Mouse (Mus musculus): ENCODE measurements at regions not wholly inside any gene's neighbourhood (a gene's known extent, or its start where the extent isn't known, plus 50 kb on each side); places are given as distances from the start of the nearest gene placed in this dataset.

DNA sequence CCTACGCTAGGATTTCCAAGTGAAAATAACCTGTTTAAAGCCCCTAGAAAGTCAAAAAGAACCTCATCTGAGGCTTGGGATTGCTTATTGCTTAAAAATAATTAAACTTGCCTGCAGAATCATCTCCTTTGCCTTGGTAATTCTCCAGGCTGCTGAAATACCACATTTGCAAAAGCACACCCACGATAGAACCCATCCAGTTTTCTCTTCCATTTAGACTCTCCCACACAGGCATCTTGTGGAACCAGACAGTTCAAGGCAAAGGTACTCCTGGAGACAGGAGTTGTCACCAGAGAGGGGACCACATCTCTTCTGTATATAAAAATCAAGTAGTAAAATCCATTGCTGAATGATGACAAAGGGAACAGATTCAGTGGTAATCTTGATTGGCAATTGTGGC lies 118.8 kb upstream of the Egfl6 start:
- intact Hi-C loops (cut with DNase I), result no loop called here

GRCm38 (mm10) chrX:166694219-166694618 lies 108.7 kb upstream of the Egfl6 start:
- Histone ChIP-seq H3K27ac (no peak overlapping the region), H3K4me3 (no peak overlapping the region)
- intact Hi-C loops (cut with DNase I), result no loop called here
- no peak for DNase-seq
- TF ChIP-seq CTCF (IDR thresholded peaks at IDR 0.05), result no peak

More for the DNA sequence above, 118.8 kb upstream of the Egfl6 start:
- H3K4me3 ChIP-seq, result no peak overlapping the region
- H3K27ac ChIP-seq, result no peak overlapping the region
- no peak for DNase-seq
- TF ChIP-seq CTCF (IDR thresholded peaks at IDR 0.05), result no peak

DNA sequence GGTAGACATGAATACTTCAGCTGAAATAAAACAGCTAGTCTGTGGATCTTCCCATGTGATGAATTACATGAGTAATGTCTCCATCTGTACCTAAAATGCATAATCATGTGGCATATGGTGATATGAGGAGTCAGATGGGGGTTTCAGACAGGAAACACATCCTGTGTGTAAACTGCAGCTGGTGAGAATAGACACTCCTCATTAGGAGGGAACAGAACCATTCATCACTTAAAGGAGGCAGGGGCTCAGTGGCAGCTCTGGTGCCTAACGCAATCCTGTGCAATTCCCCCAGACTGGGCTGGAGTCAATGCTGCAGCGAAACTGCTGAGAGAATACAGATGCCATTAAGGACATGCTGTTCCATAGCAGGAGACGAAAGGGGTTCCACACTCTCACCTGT lies 103.3 kb upstream of the Egfl6 start:
- no peak overlapping the region for H3K27ac ChIP-seq
- no peak for DNase-seq
- intact Hi-C loops (cut with DNase I), result no loop called here
- TF ChIP-seq CTCF (IDR thresholded peaks at IDR 0.05), result no peak
- H3K4me3 ChIP-seq, result no peak overlapping the region

DNA sequence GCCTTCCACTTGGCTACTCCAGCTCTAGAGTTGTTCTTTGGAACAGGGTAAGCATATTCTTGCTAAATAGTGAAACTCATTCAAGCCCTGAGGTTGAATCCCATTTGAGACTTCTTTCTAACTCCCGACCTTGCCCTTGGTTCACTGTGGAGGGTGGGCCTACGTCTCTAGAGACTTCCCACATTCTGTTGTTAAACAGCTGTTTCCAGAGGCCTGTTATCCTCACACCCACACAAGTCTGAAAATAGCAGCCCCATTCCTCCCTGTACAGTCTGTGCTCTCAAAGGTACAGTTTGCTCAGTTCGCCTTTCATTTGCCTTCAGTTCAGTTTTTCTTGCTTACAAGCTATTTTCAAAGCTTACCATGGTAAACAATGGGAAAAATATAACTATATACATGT lies 87.9 kb upstream of the Egfl6 start:
- DNase-seq, result no peak
- Histone ChIP-seq H3K4me3 (no peak overlapping the region), H3K27ac (no peak overlapping the region)
- no peak for TF ChIP-seq CTCF (IDR thresholded peaks at IDR 0.05)
- intact Hi-C loops (cut with DNase I), result no loop called here

DNA sequence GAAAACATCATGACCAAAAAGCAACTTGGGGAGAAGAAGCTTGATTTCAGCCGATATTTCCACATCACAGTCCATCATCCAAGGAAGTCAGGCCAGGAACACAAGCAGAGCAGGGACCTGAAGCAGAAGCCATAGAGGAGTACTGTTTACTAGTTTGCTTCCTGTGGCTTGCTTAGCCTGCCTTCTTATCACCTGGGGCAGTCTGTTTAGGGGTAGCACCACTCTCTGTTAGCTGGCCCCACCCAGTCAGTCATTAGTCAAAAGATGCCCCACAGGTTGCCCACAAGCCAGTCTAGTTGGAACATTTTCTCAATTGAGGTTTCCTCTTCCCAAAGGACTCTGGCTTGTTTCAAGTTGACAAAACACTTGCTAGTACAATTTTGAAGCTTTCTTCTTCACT lies 87.1 kb upstream of the Egfl6 start:
- Histone ChIP-seq H3K27ac (no peak overlapping the region), H3K4me3 (no peak overlapping the region)
- intact Hi-C loops (cut with DNase I), result no loop called here
- DNase-seq, result no peak
- no peak for TF ChIP-seq CTCF (IDR thresholded peaks at IDR 0.05)

DNA sequence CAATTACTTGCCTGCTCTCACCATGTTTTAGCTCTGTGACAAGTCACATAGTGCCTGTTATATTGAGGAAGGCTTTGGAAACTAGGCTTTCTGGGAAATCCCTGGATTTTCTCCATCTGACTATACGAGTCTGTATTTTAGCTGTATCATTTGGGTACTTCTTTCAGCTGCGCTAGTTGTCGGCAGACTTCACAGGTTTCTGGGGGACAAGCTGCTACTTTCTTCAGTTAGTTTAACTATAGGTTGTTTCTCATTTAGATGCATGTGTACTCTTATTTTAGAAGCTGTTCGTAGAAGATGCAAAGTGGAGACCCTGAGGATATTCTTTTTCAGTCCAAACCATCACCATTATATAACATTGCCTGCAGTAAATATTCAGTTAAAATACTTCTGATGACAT lies 86.3 kb upstream of the Egfl6 start:
- no peak overlapping the region for H3K27ac ChIP-seq
- no peak overlapping the region for H3K4me3 ChIP-seq
- no peak for DNase-seq
- TF ChIP-seq CTCF (IDR thresholded peaks at IDR 0.05), result no peak
- intact Hi-C loops (cut with DNase I), result no loop called here

DNA sequence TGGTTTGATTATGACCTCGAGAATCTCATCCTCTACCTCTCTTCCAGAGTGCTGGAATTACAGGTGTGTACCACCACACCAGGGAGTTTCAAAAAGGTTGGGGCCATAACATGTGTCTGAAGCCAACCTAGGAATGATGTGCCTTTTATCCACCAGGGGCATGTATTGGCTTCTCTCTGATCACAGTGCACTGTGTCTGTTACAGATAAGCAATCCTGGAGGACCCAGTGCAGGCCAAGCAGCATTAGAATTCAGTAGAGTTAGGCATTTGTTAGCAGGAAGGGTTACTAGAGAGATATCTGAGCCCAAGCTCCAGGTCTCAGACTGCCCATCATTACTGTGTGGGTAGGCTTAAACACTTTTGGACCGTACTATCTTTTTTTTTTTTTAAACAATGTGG lies 80.8 kb upstream of the Egfl6 start:
- Histone ChIP-seq H3K4me3 (no peak overlapping the region), H3K27ac (no peak overlapping the region)
- intact Hi-C loops (cut with DNase I), result no loop called here
- DNase-seq, result no peak
- no peak for TF ChIP-seq CTCF (IDR thresholded peaks at IDR 0.05)

DNA sequence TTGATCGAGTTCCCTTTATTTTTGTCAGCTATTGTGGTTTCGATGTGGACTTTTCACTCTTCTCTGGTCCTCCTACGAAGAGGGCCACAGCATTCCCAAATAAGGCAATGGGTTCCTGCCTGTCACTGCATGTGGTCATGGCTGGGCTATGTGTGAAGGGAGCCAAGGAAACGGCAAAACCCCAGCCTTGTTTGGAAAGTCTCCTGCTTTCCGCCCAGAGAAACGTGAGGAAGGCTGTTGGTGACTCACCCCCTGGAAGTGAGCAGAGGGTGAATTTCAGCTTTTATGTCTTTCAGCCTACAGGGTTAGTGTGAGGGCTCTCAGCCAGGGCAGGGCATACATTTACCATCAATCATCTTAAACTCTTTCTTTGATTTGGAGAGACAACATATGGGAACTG lies 76.3 kb upstream of the Egfl6 start:
- Histone ChIP-seq H3K27ac (peak overlapping the region; percentile 86), H3K4me3 (peak overlapping the region; percentile 66)
- peak; percentile 61 for DNase-seq
- intact Hi-C loops (cut with DNase I), result loop anchor here (1.0 to 5.0 kb wide), 2 partner anchors 440 to 571 kb away; no protein-coding TSS in a partner anchor
- TF ChIP-seq CTCF (IDR thresholded peaks at IDR 0.05), result no peak

- Histone ChIP-seq H3K4me3 (peak overlapping the region; percentile 66), H3K27ac (peak overlapping the region; percentile 86)
- DNase-seq, result peak; percentile 65
- intact Hi-C loops (cut with DNase I), result loop anchor here (1.0 to 5.0 kb wide), 2 partner anchors 441 to 572 kb away; no protein-coding TSS in a partner anchor
- TF ChIP-seq CTCF (IDR thresholded peaks at IDR 0.05), result peak; percentile 13; the same call in 1 of the 2 replicates
These were observed 75.7 kb upstream of the Egfl6 start for GRCm38 (mm10) chrX:166661043-166661718.

- intact Hi-C loops (cut with DNase I), result loop anchor here (1.0 to 5.0 kb wide), 2 partner anchors 442 to 573 kb away; no protein-coding TSS in a partner anchor
- peak overlapping the region; percentile 86; the same call in 1 of the 2 replicates for H3K27ac ChIP-seq
- peak; percentile 77 for TF ChIP-seq CTCF (IDR thresholded peaks at IDR 0.05)
- peak overlapping the region; percentile 66 for H3K4me3 ChIP-seq
- DNase-seq, result no peak
These were observed 75.2 kb upstream of the Egfl6 start for GRCm38 (mm10) chrX:166660715-166661042.

- peak; percentile 17 for DNase-seq
- intact Hi-C loops (cut with DNase I), result loop anchor here (2.0 to 10.0 kb wide), 4 partner anchors 208 to 486 kb away; partner anchors contain the start of genes Ofd1 and Trappc2
These were observed 66.9 kb upstream of the Egfl6 start for GRCm38 (mm10) chrX:166652400-166652799.

GRCm38 (mm10) chrX:166645713-166646112 lies 60.2 kb upstream of the Egfl6 start:
- no peak for TF ChIP-seq CTCF (IDR thresholded peaks at IDR 0.05)

More at GRCm38 (mm10) chrX:166652400-166652799, 66.9 kb upstream of the Egfl6 start:
- Histone ChIP-seq H3K27ac (no peak overlapping the region), H3K4me3 (no peak overlapping the region)
- peak; percentile 91 for TF ChIP-seq CTCF (IDR thresholded peaks at IDR 0.05)

DNA sequence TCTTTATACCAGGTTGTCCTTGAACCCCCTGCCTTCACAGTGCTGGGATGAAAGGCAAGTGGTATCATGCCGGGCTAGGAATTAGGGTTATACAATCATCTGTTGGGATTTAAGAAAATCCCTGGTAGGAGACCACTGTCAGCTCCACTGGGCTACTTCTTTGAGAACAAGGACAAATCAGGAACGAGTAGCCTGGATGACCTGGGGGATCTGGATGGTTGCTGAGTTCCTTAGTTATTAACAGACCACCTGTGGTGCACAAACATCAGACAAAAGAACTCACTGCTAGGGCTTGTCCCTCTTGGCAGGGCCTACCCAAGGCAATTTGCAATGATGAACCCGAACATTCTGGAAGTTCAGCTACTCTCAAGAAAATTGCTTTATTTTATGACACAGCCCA lies 55.7 kb upstream of the Egfl6 start:
- no peak for DNase-seq
- Histone ChIP-seq H3K27ac (no peak overlapping the region), H3K4me3 (no peak overlapping the region)
- intact Hi-C loops (cut with DNase I), result no loop called here
- no peak for TF ChIP-seq CTCF (IDR thresholded peaks at IDR 0.05)

More at GRCm38 (mm10) chrX:166645713-166646112, 60.2 kb upstream of the Egfl6 start:
- DNase-seq, result no peak
- Histone ChIP-seq H3K27ac (no peak overlapping the region), H3K4me3 (peak overlapping the region; percentile 53)
- intact Hi-C loops (cut with DNase I), result no loop called here

DNA sequence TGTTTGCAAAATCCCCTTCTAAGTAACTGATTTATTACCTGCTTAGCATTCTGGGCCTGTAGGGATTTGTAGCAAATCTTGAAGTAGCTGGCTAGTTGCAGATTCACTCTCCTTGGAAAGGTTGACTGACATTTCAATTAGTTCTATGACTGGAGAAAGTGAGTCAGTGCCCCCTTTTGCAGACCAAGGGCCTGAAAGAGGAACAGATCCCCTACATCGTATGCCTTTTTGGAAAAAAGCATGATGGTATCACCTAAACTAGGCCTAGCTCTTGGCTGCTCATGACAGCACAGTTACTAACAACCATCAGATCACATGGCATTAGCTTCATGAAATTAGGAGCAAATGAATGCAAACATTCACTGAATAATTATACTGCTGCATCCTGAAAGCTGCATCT lies 54.7 kb upstream of the Egfl6 start:
- no peak for DNase-seq
- H3K4me3 ChIP-seq, result no peak overlapping the region
- TF ChIP-seq CTCF (IDR thresholded peaks at IDR 0.05), result no peak
- H3K27ac ChIP-seq, result no peak overlapping the region
- intact Hi-C loops (cut with DNase I), result no loop called here
